Mouse (Mus musculus): ENCODE data around the gene Sirt4.
A peak's percentile ranks its signal among the peaks of the same experiment; 100 is the strongest.

GRCm38 (mm10) chr5:115489699-115490637, 5.4 kb upstream of the Sirt4 start:
- TF ChIP-seq CTCF (conservative IDR thresholded peaks at IDR 0.05; ENCODE audit: low read length) (no peak), NANOG (IDR thresholded peaks at IDR 0.05; ENCODE audit: borderline replicate concordance, low read length) (no peak), POU5F1 (IDR thresholded peaks at IDR 0.05; ENCODE audit: borderline replicate concordance, low read length) (peak; percentile 42; the same call in 1 of the 2 replicates)
